Mouse (Mus musculus): Measurements from ENCODE around the gene Cypt12. TPM values are rescaled to one million over a fixed set of nuclear protein-coding genes. Genes with fewer than 3 reads are reported as not detected.

Gene Cypt12
- total RNA-seq (2021) (not detected), polyA plus RNA-seq (2012; rRNA removed) (not detected in 2 replicates)
- long read RNA-seq = 0 reads

GRCm38 (mm10) chr3:17948299-17948698 is at the start of gene Cypt12:
Cypt12 (plus strand) TSS chr3:17948410.
- DNase-seq = no peak

GRCm38 (mm10) chr3:17913796-17914195 is 34.4 kb upstream of the Cypt12 start:
- DNase-seq = no peak

GRCm38 (mm10) chr3:17940206-17940605 is 8.0 kb upstream of the Cypt12 start:
- DNase-seq = no peak
